Mouse (Mus musculus) B cell, adult 2 months (primary cell): Measurements from ENCODE around the gene Spink4.

ENCODE experiments used
- DNase-seq, 2 experiments: peaks; one replicate each; pipeline ENCODE4 v3.0.0; 2022

Gene Spink4

GRCm38 (mm10) chr4:40969781-40970591 lies 50.1 kb downstream of the Spink4 start:
- DNase-seq: peak in 1 of 2 experiments; percentile 5

- DNase-seq: no peak
These were observed 50.7 kb downstream of the Spink4 start for GRCm38 (mm10) chr4:40970592-40970841.

GRCm38 (mm10) chr4:40970842-40971701 lies 51.2 kb downstream of the Spink4 start, which contains the start of gene Nfx1:
TSS of gene Nfx1 (plus strand) at chr4:40970906.
- DNase-seq: peak; percentile 96 to 97

GRCm38 (mm10) chr4:40971744-40972143 lies 51.9 kb downstream of the Spink4 start:
- peak; percentile 76 to 77 for DNase-seq

GRCm38 (mm10) chr4:40974011-40974410 lies 54.2 kb downstream of the Spink4 start:
- no peak for DNase-seq

GRCm38 (mm10) chr4:40975678-40976077 lies 55.8 kb downstream of the Spink4 start:
- no peak for DNase-seq

GRCm38 (mm10) chr4:40976651-40977050 lies 56.8 kb downstream of the Spink4 start:
- no peak for DNase-seq

GRCm38 (mm10) chr4:40979430-40979829 lies 59.6 kb downstream of the Spink4 start:
- no peak for DNase-seq
